Mouse (Mus musculus) liver, adult 2 months (tissue): ENCODE measurements at regions not wholly inside any gene's neighbourhood (a gene's known extent, or its start where the extent isn't known, plus 50 kb on each side); places are given as distances from the start of the nearest gene placed in this dataset.

Experiments used
- DNase-seq: peaks from one replicate; pipeline ENCODE4 v3.0.0-alpha.2; 2011; ENCODE audit warnings: low read depth, low spot score; ENCODE audit errors: extremely low read depth
- H3K27ac ChIP-seq: fragments of 200-500 bp; replicated peaks from 2 replicates; pipeline ENCODE4 v1.5.1; 2012; ENCODE audit warnings: low read depth, mild to moderate bottlenecking, control low read depth, inconsistent platforms, low read length; ENCODE audit not compliant: insufficient read depth
- H3K27me3 ChIP-seq: fragments of 200-500 bp; 2 replicates; pipeline ENCODE4 v1.6.1; 2012; ENCODE audit warnings: mild to moderate bottlenecking, moderate library complexity, low read length, inconsistent platforms; ENCODE audit not compliant: control insufficient read depth, insufficient read depth
- H3K36me3 ChIP-seq: fragments of 200-500 bp; 2 replicates; pipeline ENCODE4 v1.6.1; 2012; ENCODE audit warnings: low read length, inconsistent platforms; ENCODE audit not compliant: control insufficient read depth, insufficient read depth
- H3K4me1 ChIP-seq: fragments of 200-500 bp; 2 replicates; pipeline ENCODE4 v1.6.1; 2011; ENCODE audit warnings: low read length; ENCODE audit not compliant: control insufficient read depth, insufficient read depth
- H3K4me3 ChIP-seq: fragments of 200-500 bp; 2 replicates; pipeline ENCODE4 v1.5.1; 2011; ENCODE audit warnings: low read depth, mild to moderate bottlenecking, control low read depth, low read length, moderate library complexity; ENCODE audit not compliant: insufficient read depth
- H3K79me2 ChIP-seq: fragments of 200-500 bp; 2 replicates; pipeline ENCODE4 v1.6.1; 2012; ENCODE audit warnings: inconsistent platforms, mild to moderate bottlenecking, low read length, moderate library complexity; ENCODE audit not compliant: control insufficient read depth, insufficient read depth
- H3K9ac ChIP-seq: fragments of 200-500 bp; 2 replicates; pipeline ENCODE4 v1.6.1; 2012; ENCODE audit warnings: low read depth, mild to moderate bottlenecking, control low read depth, inconsistent platforms, low read length
- CTCF ChIP-seq: fragments of 200-500 bp; IDR thresholded peaks from 2 replicates; pipeline ENCODE4 v1.5.1; 2011; ENCODE audit warnings: low read depth, low read length, control low read depth
- POLR2A ChIP-seq: fragments of 200-500 bp; IDR thresholded peaks from 2 replicates; pipeline ENCODE4 v1.6.1; 2011; ENCODE audit warnings: low read length, control low read depth; ENCODE audit not compliant: insufficient read depth; ENCODE audit errors: extremely low read depth
- WGBS: fragments of 180-500 bp; shearing (Covaris S2); methylation state at CpG from one replicate; pipeline ENCODE4 v1.1.7; 2018; 5-methylcytosine and 5-hydroxymethylcytosine counted together

DNA sequence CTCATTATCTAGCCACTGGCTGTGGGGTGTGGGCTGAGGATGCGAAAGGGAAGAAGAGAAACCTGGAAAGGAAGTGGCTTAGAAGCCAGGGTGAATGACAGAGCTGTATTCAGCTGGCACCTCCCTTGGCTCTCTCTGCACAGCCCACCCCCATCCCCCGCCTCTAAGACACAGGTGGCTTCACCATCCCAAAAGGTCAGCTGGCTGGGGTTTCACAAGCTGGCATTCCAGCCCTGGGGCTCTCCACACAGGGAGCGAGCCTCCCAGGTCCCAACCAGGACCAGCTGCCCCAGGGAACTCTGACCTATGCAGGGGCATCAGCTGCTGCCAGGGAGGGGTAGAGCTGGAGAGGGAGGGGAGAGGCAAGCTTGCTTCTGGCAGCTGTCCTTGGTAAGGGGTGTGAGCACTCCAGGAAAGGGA lies 71.9 kb upstream of the Mef2a start:
- H3K27me3 ChIP-seq = no peaks in the 10 kb centered on the region
- no peaks in the 10 kb centered on the region for H3K79me2 ChIP-seq
- H3K9ac ChIP-seq = no peak overlapping the region
- WGBS = 65% methylated on average over 3 of the region's 3 CpGs
- H3K36me3 ChIP-seq = no peaks in the 10 kb centered on the region
- H3K4me3 ChIP-seq = no peak overlapping the region
- peaks cover 3% of the 10 kb centered on the region; the same call in 1 of the 2 replicates for H3K4me1 ChIP-seq
- no peak for DNase-seq
- no peak for TF ChIP-seq POLR2A
- TF ChIP-seq CTCF = no peak
- peak overlapping the region; percentile 17; the same call in 1 of the 2 replicates for H3K27ac ChIP-seq

DNA sequence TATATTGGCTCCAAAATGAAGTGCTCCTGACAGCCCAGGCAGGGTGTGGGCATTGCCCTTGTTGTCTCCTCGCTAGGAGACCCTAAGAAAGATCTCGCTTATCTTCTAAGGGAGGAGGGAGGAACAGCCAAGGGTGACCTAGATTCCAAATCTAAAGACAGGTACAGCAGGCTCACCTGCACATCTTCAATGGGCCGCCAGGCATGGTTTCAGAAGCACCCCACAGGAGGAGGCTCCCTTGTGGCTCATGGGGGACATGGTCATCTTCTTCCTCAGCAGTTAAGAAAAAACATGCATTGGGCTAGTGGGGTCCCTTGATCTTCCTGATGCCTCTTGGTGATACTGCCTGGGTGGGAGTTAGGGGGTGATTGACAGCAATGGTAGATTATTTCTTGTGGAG lies 71.0 kb upstream of the Mef2a start:
- no peaks in the 10 kb centered on the region for H3K27me3 ChIP-seq
- H3K9ac ChIP-seq = no peak overlapping the region
- TF ChIP-seq POLR2A (no peak), CTCF (no peak)
- H3K27ac ChIP-seq = no peak overlapping the region
- no peak for DNase-seq
- H3K4me3 ChIP-seq = no peak overlapping the region
- no peaks in the 10 kb centered on the region for H3K79me2 ChIP-seq
- H3K4me1 ChIP-seq = peaks cover 3% of the 10 kb centered on the region; the same call in 1 of the 2 replicates
- WGBS = 95% methylated on average over 3 of the region's 3 CpGs
- no peaks in the 10 kb centered on the region for H3K36me3 ChIP-seq

DNA sequence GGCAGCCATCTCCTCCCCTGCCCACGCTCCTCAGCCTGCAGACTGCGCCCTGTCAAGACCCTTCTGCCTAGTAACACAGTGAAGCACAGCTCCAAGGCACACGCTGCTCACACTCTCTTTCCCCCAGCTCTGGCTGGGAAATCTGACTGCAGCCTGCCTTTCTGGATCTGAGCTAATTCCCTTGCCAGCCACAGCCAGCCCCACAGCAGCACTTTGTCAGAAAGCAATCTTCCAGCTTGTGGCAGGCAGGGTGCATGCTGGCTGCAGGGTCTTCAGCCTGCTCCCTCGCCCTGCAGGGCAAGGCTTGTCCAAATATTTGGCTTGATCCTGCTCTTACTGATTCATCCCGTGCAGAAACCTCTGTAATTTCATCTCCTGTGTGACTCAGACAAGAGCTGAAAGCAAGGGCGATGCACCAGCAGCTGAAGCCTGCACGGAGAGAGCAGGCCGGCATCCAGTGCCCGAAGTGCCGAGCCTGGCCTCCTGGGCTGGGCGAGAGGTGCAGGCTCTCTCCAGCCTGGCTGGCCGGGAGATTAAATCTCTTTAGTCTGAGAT lies 70.4 kb upstream of the Mef2a start:
- H3K27me3 ChIP-seq = no peaks in the 10 kb centered on the region
- DNase-seq = no peak
- H3K4me1 ChIP-seq = peaks cover 3% of the 10 kb centered on the region; the same call in 1 of the 2 replicates
- no peak overlapping the region for H3K27ac ChIP-seq
- no peaks in the 10 kb centered on the region for H3K79me2 ChIP-seq
- H3K9ac ChIP-seq = no peak overlapping the region
- 45% methylated on average over 12 of the region's 12 CpGs for WGBS
- no peaks in the 10 kb centered on the region for H3K36me3 ChIP-seq
- H3K4me3 ChIP-seq = no peak overlapping the region
- TF ChIP-seq POLR2A = no peak
- TF ChIP-seq CTCF = no peak

DNA sequence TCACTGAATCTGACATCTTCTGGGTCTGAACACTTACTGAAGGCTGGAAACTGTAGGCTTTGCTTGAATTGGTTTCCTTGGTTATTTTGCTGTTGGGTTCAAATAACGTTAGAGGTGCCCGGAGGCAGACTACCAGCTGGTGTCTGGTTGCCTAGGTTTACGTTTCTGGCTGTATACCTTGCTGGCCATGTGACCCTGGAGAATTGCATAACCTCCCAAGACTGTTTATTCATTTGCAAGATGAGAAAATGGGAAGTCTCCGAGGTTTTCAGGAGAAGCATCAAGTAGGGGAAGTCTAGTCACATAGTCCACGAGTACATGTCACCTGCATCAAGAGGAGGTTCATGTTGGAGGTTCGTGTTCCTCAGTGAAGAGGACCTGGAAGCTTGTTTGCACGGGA lies 69.6 kb upstream of the Mef2a start:
- peak; percentile 22 for DNase-seq
- no peaks in the 10 kb centered on the region for H3K27me3 ChIP-seq
- WGBS = 69% methylated on average over 7 of the region's 7 CpGs

DNA sequence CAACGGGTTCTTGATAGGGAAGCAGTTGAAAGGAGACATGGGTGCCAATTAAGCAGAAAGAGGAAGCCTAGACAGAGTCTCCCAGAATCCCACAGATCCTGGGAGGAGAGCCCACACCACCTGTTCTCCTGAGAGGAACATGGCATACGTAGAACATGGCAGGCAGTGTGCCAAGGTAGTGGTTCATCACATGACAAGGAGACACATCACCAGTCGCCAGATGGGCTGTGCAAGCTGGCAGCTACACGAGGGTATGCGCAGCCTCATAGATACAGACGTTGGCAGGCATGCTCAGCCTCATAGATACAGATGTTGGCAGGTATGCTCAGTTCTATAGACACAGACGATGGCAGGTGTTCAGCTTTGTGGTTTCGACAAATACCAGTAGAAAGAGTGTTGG lies 68.1 kb upstream of the Mef2a start:
- no peaks in the 10 kb centered on the region for H3K27me3 ChIP-seq
- no peaks in the 10 kb centered on the region for H3K36me3 ChIP-seq
- no peak overlapping the region for H3K4me3 ChIP-seq
- no peak for DNase-seq
- 93% methylated on average over 8 of the region's 8 CpGs for WGBS
- no peak for TF ChIP-seq POLR2A
- TF ChIP-seq CTCF = no peak
- H3K4me1 ChIP-seq = peaks cover 9% of the 10 kb centered on the region
- H3K9ac ChIP-seq = no peak overlapping the region
- H3K27ac ChIP-seq = no peak overlapping the region
- no peaks in the 10 kb centered on the region for H3K79me2 ChIP-seq

More for the DNA sequence above, 69.6 kb upstream of the Mef2a start:
- H3K4me3 ChIP-seq = no peak overlapping the region
- no peak overlapping the region for H3K27ac ChIP-seq
- H3K79me2 ChIP-seq = no peaks in the 10 kb centered on the region
- H3K36me3 ChIP-seq = no peaks in the 10 kb centered on the region
- no peak for TF ChIP-seq CTCF
- no peak for TF ChIP-seq POLR2A
- peaks cover 8% of the 10 kb centered on the region; the same call in 1 of the 2 replicates for H3K4me1 ChIP-seq
- no peak overlapping the region for H3K9ac ChIP-seq

DNA sequence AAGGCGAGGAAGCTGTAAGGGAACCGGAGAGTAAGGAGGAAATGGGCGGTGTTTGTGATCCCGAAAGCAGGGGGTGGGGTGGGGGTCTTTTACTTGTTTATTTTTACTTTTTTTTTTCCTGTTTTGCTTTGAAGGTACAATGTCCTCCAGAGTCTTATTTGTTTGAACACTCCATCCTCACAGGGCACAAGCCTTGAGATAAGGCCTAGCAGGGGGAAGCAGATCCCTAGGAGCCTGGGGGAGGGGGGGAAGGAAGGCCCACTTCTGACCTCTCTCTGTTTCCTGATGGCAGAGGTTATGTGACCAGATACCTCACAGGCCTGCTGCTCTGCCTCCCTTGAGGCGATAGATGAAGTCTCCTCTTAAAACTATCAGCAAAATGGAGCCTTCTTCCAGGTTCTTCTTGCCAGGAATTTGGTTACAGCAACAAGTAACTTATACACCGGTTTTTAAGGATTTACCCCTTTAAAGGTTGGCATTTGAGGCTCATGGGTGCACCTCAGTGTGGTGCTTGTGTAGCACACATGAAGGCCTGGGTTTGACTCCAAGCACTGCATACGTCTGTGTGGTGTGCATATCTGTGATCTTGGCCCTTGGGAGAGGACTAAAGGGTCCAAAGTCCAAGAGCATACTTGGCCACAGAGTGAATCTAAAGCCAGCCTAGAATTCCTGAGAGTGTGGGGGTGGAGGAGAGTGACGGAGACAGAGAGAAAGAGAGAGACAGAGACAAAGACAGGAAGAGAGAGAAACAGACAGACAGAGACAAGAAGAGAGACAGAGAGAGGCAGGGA lies 64.8 kb upstream of the Mef2a start:
- TF ChIP-seq POLR2A (no peak), CTCF (no peak)
- DNase-seq = peak; percentile 33
- no peak overlapping the region for H3K27ac ChIP-seq
- H3K4me3 ChIP-seq = no peak overlapping the region
- no peak overlapping the region for H3K9ac ChIP-seq
- no peaks in the 10 kb centered on the region for H3K79me2 ChIP-seq
- WGBS = 56% methylated on average over 8 of the region's 8 CpGs
- H3K27me3 ChIP-seq = no peaks in the 10 kb centered on the region
- no peaks in the 10 kb centered on the region for H3K36me3 ChIP-seq
- peaks cover 9% of the 10 kb centered on the region for H3K4me1 ChIP-seq
